Mouse (Mus musculus) thymus, postnatal 0 days (tissue): ENCODE measurements around the gene Srarp. TPM values are rescaled to one million over a fixed set of nuclear protein-coding genes. Genes with fewer than 3 reads are reported as not detected.

ENCODE experiments used
- DNase-seq: peaks from one replicate; pipeline ENCODE4 v3.0.0-alpha.2; 2015; ENCODE audit warnings: low spot score
- polyA plus RNA-seq: library from polyadenylated mRNA; unstranded; fragments of >200 nt; fragmentation: Nextera tagmentation; extraction: Ambion mirVana; gene quantifications from 2 replicates; pipeline ENCODE4 v1.2.1, GENCODE M21; 2015

Srarp gene
- polyA plus RNA-seq, 1 experiment from 2014 or later, result not detected

- DNase-seq, result peak; percentile 49
Measured at GRCm38 (mm10) chr4:141425484-141426479, 10.1 kb downstream of the Srarp start.

GRCm38 (mm10) chr4:141423691-141424431, 12.0 kb downstream of the Srarp start:
- no peak for DNase-seq

- no peak for DNase-seq
Measured at GRCm38 (mm10) chr4:141423288-141423687, 12.6 kb downstream of the Srarp start.

- no peak for DNase-seq
Measured at GRCm38 (mm10) chr4:141422841-141423240, 13.1 kb downstream of the Srarp start.

GRCm38 (mm10) chr4:141421423-141421822, 14.5 kb downstream of the Srarp start:
- no peak for DNase-seq

GRCm38 (mm10) chr4:141420886-141421285, 15.0 kb downstream of the Srarp start:
- DNase-seq, result no peak

GRCm38 (mm10) chr4:141420192-141420829, 15.6 kb downstream of the Srarp start, which contains the start of gene Hspb7:
Gene Hspb7 (plus strand): TSS chr4:141420779.
- DNase-seq, result no peak

GRCm38 (mm10) chr4:141419398-141420191, 16.3 kb downstream of the Srarp start:
- DNase-seq, result peak; percentile 27

GRCm38 (mm10) chr4:141415924-141416323, 20.0 kb downstream of the Srarp start, which contains the start of gene Clcnkb:
Gene Clcnkb (minus strand): TSS chr4:141416014.
- DNase-seq, result no peak

GRCm38 (mm10) chr4:141411430-141411992, 24.4 kb downstream of the Srarp start:
- no peak for DNase-seq

GRCm38 (mm10) chr4:141408577-141408976, 27.3 kb downstream of the Srarp start:
- DNase-seq, result no peak

- DNase-seq, result peak; percentile 46
Measured at GRCm38 (mm10) chr4:141406516-141407299, 29.2 kb downstream of the Srarp start.

- DNase-seq, result no peak
Measured at GRCm38 (mm10) chr4:141405314-141405622, 30.6 kb downstream of the Srarp start.

GRCm38 (mm10) chr4:141404518-141405313, 31.2 kb downstream of the Srarp start:
- DNase-seq, result peak; percentile 88

- DNase-seq, result no peak
Measured at GRCm38 (mm10) chr4:141400171-141400570, 35.7 kb downstream of the Srarp start.

GRCm38 (mm10) chr4:141398545-141398944, 37.4 kb downstream of the Srarp start, which contains the start of gene Clcnka:
Gene Clcnka (minus strand): TSS chr4:141398724.
- no peak for DNase-seq

GRCm38 (mm10) chr4:141397861-141398260, 38.0 kb downstream of the Srarp start:
- DNase-seq, result no peak

GRCm38 (mm10) chr4:141394751-141395150, 41.2 kb downstream of the Srarp start:
- DNase-seq, result no peak

GRCm38 (mm10) chr4:141391293-141391692, 44.6 kb downstream of the Srarp start:
- no peak for DNase-seq
